Mouse (Mus musculus): Measurements from ENCODE around the gene a.
A peak's percentile ranks its signal among the peaks of the same experiment; 100 is the strongest.

The a gene

GRCm38 (mm10) chr2:154790656-154791483, at the start of gene a, which contains the start of gene Raly:
Gene a (plus strand): TSS chr2:154791402.
Gene Raly (plus strand): TSS chr2:154791096.
- peak; percentile 100 for DNase-seq (ENCODE audit: extremely low spot score)

DNA sequence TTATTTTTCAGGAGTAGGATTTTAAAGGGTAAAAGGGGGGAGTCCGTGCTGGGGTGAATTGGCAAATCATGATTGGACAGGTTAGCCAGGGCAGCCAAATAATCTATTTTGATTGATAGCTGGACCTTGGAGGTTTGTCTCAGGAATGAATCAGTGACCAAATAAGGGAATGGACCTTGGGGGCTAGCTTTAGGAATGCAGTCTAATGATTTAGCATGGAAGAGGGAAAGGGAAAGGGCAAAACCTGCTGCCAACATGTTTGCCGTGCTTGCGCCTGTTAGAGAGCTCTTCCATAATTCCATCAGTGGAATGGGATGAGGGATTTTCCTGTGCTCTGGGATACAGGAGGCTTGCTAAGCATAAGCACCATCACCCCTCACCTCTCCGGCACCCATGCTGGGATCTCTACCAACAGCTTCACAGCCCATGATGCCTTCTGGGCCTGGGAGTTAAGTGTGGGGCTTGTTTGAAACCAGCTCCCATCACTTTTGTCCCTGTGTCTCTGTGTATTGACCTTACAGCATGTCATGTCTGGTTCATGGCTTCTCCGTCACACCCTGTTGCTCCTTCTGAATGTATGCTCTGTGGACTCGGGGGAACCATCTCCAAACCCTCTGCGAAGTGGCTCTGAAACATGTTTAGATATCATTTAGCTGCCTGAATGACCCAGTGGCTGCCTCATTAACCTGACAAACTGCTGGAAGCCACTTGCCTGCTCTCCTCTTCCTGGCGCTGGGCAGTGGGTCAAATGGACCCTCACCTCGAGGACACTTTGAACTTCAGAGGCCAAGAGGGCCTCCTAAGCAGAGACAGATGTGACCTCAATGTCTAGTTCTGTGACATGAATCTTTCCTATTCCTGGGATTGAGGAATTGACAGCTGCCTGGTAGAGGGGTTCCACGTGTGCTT, 48.0 kb upstream of the a start:
- DNase-seq (ENCODE audit: extremely low spot score), result no peak

- no peak for DNase-seq (ENCODE audit: extremely low spot score)
These were observed 47.3 kb upstream of the a start for GRCm38 (mm10) chr2:154743915-154744314.

DNA sequence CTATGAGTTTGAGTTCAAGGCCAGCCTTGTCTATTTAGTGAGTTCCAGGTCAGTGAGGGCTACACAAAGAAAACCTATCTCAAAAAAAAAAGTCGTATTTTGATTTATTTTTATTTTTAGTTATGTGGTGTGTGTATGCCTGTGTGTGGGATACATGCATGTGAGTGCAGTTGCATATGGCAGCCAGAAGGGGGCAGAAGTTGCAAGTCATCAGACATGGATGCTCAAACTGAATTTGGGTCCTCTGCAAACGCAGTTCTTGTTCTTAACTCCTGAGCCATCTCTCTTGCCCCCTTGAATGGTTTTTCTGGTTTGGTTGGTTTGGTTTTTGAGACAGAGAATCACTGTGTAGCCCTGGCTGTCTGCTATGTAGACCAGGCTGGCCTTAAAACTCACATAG, 42.8 kb upstream of the a start:
- no peak for DNase-seq (ENCODE audit: extremely low spot score)

DNA sequence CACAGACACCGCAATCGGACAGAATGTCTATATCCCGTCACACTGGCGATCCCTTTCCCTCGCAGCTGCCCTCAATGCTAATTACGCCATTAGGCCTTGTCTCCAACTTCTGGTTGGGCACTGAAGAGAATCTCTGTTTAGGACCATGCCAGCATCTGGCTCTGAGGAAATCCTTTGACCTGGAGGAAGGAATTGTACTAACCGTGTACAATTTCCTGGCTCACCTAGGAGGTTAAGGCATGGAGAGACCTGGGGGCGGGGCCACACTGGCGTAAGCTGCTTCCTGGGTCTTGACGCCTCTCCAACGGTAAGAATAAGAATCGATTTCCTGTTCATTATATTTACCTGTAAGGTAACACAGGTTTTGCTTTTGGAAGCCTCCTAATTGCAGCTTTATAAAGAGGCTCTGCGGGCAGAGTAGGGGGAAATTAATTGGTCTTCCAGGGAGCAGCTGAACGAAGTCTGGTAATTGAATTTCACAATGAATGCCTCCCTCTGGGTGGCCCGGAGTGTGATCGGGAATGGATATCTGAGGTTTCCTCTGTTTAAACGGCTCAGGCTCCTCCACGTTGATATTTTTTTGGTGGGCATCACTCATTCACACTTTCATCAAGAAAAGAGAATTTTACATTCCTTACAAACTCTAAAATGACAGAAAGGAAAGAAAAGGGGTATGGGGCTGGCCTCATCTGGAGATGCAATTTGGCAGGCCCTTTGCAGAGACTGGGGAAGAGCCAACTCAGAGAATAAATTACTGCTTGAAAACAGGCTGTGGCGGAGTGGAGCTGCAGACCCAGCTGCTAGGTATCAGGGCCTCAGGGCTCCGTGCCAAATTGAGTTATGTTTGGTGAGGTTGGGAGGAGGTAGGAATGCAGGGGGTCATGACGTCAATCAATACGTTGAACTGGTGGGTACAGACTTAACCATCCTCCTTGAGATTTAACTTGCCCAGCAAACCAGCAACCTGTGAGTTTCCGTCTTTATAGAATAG, 41.9 kb upstream of the a start:
- DNase-seq (ENCODE audit: extremely low spot score), result no peak

- no peak for DNase-seq (ENCODE audit: extremely low spot score)
These were observed 39.3 kb upstream of the a start for GRCm38 (mm10) chr2:154751924-154752323.

GRCm38 (mm10) chr2:154754068-154754560, 37.1 kb upstream of the a start:
- DNase-seq (ENCODE audit: extremely low spot score), result no peak

DNA sequence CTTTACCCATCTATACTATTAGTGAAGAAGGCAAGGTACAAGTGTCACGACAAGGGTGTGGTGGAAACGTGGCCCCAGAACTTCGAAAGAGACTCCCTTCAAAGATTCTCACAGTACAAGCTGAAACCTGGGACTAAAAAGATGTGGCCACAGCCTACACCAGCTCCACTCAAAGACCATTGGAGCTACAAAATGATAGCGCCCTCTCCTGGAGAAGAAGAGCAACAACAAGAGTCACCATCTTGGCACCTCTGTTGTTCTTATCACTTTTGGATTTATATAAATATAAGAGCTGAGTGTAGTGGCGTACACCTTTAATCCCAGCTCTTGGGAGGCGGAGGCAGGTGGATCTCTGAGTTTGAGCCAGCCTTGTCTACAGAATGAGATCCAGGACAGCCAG, 35.4 kb upstream of the a start:
- no peak for DNase-seq (ENCODE audit: extremely low spot score)

DNA sequence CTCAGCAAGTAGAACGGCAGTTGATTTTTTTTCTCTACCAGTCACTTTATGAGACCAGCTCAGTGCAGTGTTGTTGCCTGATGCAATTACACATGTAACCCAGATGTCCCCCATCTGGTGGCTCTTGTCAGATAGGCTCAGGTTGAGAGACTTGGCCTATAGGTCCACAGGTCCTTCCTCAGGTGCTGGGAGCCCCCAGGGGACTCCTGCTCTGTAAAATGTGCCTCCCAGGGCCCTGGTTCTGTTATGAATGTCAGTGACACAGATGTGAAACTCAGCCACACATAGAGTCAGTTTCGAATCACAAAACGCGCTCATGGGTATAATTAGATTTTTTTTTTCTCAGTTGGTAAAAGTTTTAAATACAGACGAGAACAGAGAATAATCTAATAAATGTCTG, 33.5 kb upstream of the a start:
- DNase-seq (ENCODE audit: extremely low spot score), result no peak

- no peak for DNase-seq (ENCODE audit: extremely low spot score)
These were observed 32.7 kb upstream of the a start for GRCm38 (mm10) chr2:154758454-154758853.

DNA sequence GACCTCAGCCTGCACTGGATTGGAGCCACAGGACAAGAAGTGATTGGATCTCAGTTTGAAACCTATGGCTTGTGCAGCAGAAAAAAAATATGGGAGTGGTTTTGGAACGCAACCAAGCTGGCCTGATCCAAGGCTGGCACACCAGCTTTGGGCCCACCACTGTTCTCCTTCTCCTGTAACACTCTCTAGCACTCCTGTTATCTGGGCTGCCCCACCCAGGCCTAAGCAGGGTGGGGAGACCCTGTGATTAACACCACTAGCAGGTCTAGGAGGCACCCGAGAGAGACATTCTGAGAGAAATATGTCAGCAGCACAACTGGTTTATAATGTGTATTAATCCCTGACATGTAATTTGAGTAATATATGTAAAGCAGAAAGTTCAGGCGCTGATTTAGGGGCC, 28.0 kb upstream of the a start:
- DNase-seq (ENCODE audit: extremely low spot score), result no peak

GRCm38 (mm10) chr2:154764828-154765497, 26.2 kb upstream of the a start:
- no peak for DNase-seq (ENCODE audit: extremely low spot score)

- DNase-seq (ENCODE audit: extremely low spot score), result no peak
These were observed 25.6 kb upstream of the a start for GRCm38 (mm10) chr2:154765554-154766008.

- DNase-seq (ENCODE audit: extremely low spot score), result no peak
These were observed 24.2 kb upstream of the a start for GRCm38 (mm10) chr2:154767051-154767450.

- DNase-seq (ENCODE audit: extremely low spot score), result no peak
These were observed 21.3 kb upstream of the a start, which contains the start of gene Gm14214 for GRCm38 (mm10) chr2:154769930-154770329. Gene Gm14214 (minus strand): TSS chr2:154770030.

- no peak for DNase-seq (ENCODE audit: extremely low spot score)
These were observed 19.6 kb upstream of the a start for GRCm38 (mm10) chr2:154771604-154772003.

GRCm38 (mm10) chr2:154774032-154774431, 17.2 kb upstream of the a start:
- peak; percentile 39 for DNase-seq (ENCODE audit: extremely low spot score)

GRCm38 (mm10) chr2:154776496-154776895, 14.7 kb upstream of the a start:
- no peak for DNase-seq (ENCODE audit: extremely low spot score)

- no peak for DNase-seq (ENCODE audit: extremely low spot score)
These were observed 11.6 kb upstream of the a start for GRCm38 (mm10) chr2:154779648-154780047.

DNA sequence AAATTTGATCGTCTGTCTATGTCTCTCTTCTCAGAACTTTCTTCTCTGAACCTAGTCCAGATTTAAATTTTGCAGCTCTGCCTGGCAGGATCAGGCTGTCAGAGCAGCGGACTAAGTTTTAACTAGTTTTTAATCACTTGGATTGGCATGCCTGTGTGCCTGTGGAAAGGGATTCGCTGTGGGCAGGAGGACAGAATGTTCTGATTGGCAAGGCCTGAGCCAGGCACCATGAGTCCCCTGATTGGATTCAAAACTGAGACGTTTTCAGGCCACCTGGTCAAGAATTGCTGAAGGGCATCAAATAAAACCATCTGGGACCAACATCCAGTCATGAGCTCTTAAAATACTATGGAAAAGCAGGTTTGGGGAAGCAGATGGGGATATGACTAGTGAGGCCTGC, 8.8 kb upstream of the a start:
- DNase-seq (ENCODE audit: extremely low spot score), result no peak

Measured in embryo, embryonic 9.5 days (tissue).